ENCODE assay signal across 22 mouse cellular contexts in the genomic region with DNA sequence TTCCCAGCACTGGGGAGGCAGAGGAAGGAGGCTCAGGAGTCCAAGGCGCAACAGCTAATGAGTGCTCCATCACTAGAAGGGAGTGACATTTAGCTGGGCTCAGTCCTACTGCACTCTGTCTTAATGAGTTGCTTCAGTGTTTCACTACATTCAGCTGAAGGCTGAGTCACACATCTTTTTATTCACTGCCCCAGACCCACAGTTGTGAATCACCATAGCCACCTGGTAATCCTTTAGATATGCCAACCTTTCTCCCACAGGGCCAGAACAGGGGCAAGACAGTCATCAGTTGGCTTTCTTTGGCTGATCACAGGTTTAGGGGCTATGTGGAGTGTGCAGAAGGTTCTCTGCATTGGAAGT. TPM values are rescaled to one million over a fixed set of nuclear protein-coding genes. Genes with fewer than 3 reads are reported as not detected.
A peak's percentile ranks its signal among the peaks of the same experiment; 100 is the strongest.
DNase-seq lines count a peak whose midpoint lies in the region; ATAC-seq and TF ChIP-seq lines count a peak whose summit lies in the region.
"Had no signal": no experiment of that assay in that cellular context is flagged by ENCODE, and none has a peak within 500 bp of the region (broad histone marks: within the 10 kb centered on the region; RNA-seq: fewer than 3 reads in every experiment).

No protein-coding gene starts in this region.

- H3K27me3 ChIP-seq in forebrain, embryonic 10.5 days (ENCODE audit: poor library complexity, severe bottlenecking): no peaks in the 10 kb centered on the region
- no peaks in the 10 kb centered on the region for H3K27me3 ChIP-seq in forebrain, embryonic 16.5 days (replicated peaks; ENCODE audit: control insufficient read depth, insufficient read depth, low read length)
- no peaks in the 10 kb centered on the region for H3K27me3 ChIP-seq in midbrain, embryonic 10.5 days (ENCODE audit: low read depth, poor library complexity, severe bottlenecking)
- H3K27me3 ChIP-seq in midbrain, embryonic 15.5 days (replicated peaks): no peaks in the 10 kb centered on the region
- no peaks in the 10 kb centered on the region for H3K27me3 ChIP-seq in small intestine, adult 2 months (ENCODE audit: control insufficient read depth, insufficient read depth, low read length)
- H3K27me3 ChIP-seq: limb, embryonic 13.5 days; lung, embryonic 15.5 days; neural tube, embryonic 13.5 days had no signal

- no peaks in the 10 kb centered on the region for H3K9me3 ChIP-seq in forebrain, embryonic 10.5 days
- no peaks in the 10 kb centered on the region for H3K9me3 ChIP-seq in forebrain, embryonic 16.5 days (ENCODE audit: control insufficient read depth, low read length)
- no peaks in the 10 kb centered on the region for H3K9me3 ChIP-seq in midbrain, embryonic 10.5 days (replicated peaks)
- no peaks in the 10 kb centered on the region for H3K9me3 ChIP-seq in midbrain, embryonic 15.5 days
- H3K9me3 ChIP-seq: limb, embryonic 13.5 days; lung, embryonic 15.5 days; neural tube, embryonic 13.5 days had no signal

- TF ChIP-seq CTCF in small intestine, adult 2 months (IDR thresholded peaks at IDR 0.05; ENCODE audit: extremely low read depth, insufficient read length, insufficient replicate concordance, low read depth, low read length): no peak

- ATAC-seq in forebrain, embryonic 16.5 days: no peak
- ATAC-seq in midbrain, embryonic 15.5 days (replicated peaks): no peak

- H3K36me3 ChIP-seq in forebrain, embryonic 10.5 days (replicated peaks): no peaks in the 10 kb centered on the region
- H3K36me3 ChIP-seq in forebrain, embryonic 16.5 days (ENCODE audit: control insufficient read depth, insufficient read depth): no peaks in the 10 kb centered on the region
- no peaks in the 10 kb centered on the region for H3K36me3 ChIP-seq in midbrain, embryonic 10.5 days
- H3K36me3 ChIP-seq in midbrain, embryonic 15.5 days (replicated peaks): no peaks in the 10 kb centered on the region
- no peaks in the 10 kb centered on the region for H3K36me3 ChIP-seq in small intestine, adult 2 months (ENCODE audit: control insufficient read depth, insufficient read depth, low read length)
- H3K36me3 ChIP-seq: limb, embryonic 13.5 days; lung, embryonic 15.5 days; neural tube, embryonic 13.5 days had no signal

- no peak for DNase-seq in forebrain, embryonic 10.5 days (ENCODE audit: extremely low spot score, low spot score)
- DNase-seq in midbrain, embryonic 10.5 days (ENCODE audit: low spot score): no peak
- DNase-seq in NIH3T3 (ENCODE audit: low read depth): peak; percentile 66
- DNase-seq in urinary bladder, adult 18-20 months (ENCODE audit: low spot score in 2 of 2): no peak
- DNase-seq in left cerebral cortex, adult 18-20 months (ENCODE audit: low spot score in 2 of 2): no peak
- DNase-seq: B cell, adult 2 months; cerebellum, adult 9-11 months; gastrocnemius, postnatal 14 days; heart, adult 2 months; heart, postnatal 36 days; kidney, adult 11 months; lung, postnatal 4 days; thymus, adult 18-20 months; thymus, postnatal 4 days had no signal

- no peak overlapping the region for H3K4me3 ChIP-seq in forebrain, embryonic 10.5 days
- H3K4me3 ChIP-seq in forebrain, embryonic 16.5 days (replicated peaks; ENCODE audit: low read length): no peak overlapping the region
- no peak overlapping the region for H3K4me3 ChIP-seq in midbrain, embryonic 10.5 days
- no peak overlapping the region for H3K4me3 ChIP-seq in midbrain, embryonic 15.5 days
- no peak overlapping the region for H3K4me3 ChIP-seq in small intestine, adult 2 months (ENCODE audit: low read depth, low read length)
- H3K4me3 ChIP-seq: heart, adult 2 months; limb, embryonic 13.5 days; lung, embryonic 15.5 days; neural tube, embryonic 13.5 days had no signal

- H3K4me1 ChIP-seq in forebrain, embryonic 10.5 days: peaks cover 20% of the 10 kb centered on the region
- H3K4me1 ChIP-seq in forebrain, embryonic 16.5 days (replicated peaks; ENCODE audit: control insufficient read depth, insufficient read depth, low read length): peaks cover 2% of the 10 kb centered on the region; the same call in 1 of the 2 replicates
- peaks cover 25% of the 10 kb centered on the region for H3K4me1 ChIP-seq in midbrain, embryonic 10.5 days
- no peaks in the 10 kb centered on the region; the same call in 1 of the 2 replicates for H3K4me1 ChIP-seq in midbrain, embryonic 15.5 days
- no peaks in the 10 kb centered on the region for H3K4me1 ChIP-seq in small intestine, adult 2 months (ENCODE audit: control insufficient read depth, insufficient read depth, insufficient read length, low read length)
- H3K4me1 ChIP-seq: limb, embryonic 13.5 days; lung, embryonic 15.5 days; neural tube, embryonic 13.5 days had no signal

- H3K4me2 ChIP-seq in forebrain, embryonic 16.5 days (ENCODE audit: low read length): no peak overlapping the region
- no peak overlapping the region for H3K4me2 ChIP-seq in midbrain, embryonic 15.5 days
- H3K4me2 ChIP-seq: limb, embryonic 13.5 days; lung, embryonic 15.5 days; neural tube, embryonic 13.5 days had no signal

- no peak overlapping the region for H3K9ac ChIP-seq in forebrain, embryonic 16.5 days (replicated peaks; ENCODE audit: low read depth, low read length)
- H3K9ac ChIP-seq in midbrain, embryonic 15.5 days: no peak overlapping the region
- H3K9ac ChIP-seq: limb, embryonic 13.5 days; liver, embryonic 14.5 days; lung, embryonic 15.5 days; neural tube, embryonic 13.5 days had no signal

- 95% methylated on average over 1 of the region's 1 CpGs for WGBS in forebrain, embryonic 10.5 days
- 93% methylated on average over 1 of the region's 1 CpGs for WGBS in forebrain, embryonic 16.5 days
- WGBS in midbrain, embryonic 10.5 days: 82% methylated on average over 1 of the region's 1 CpGs
- WGBS in midbrain, embryonic 15.5 days: 100% methylated on average over 1 of the region's 1 CpGs
- 97% methylated on average over 1 of the region's 1 CpGs for WGBS in small intestine, adult 2 months

- TF ChIP-seq POLR2A in small intestine, adult 2 months (IDR thresholded peaks at IDR 0.05; ENCODE audit: low read depth, low read length): no peak

- H3K27ac ChIP-seq in forebrain, embryonic 10.5 days: peak overlapping the region; percentile 72
- H3K27ac ChIP-seq in forebrain, embryonic 16.5 days (ENCODE audit: low read length): no peak overlapping the region
- peak overlapping the region; percentile 76 for H3K27ac ChIP-seq in midbrain, embryonic 10.5 days (replicated peaks)
- no peak overlapping the region for H3K27ac ChIP-seq in midbrain, embryonic 15.5 days
- H3K27ac ChIP-seq in small intestine, adult 2 months (ENCODE audit: insufficient read depth, low read depth, low read length): peak overlapping the region; percentile 33; the same call in 1 of the 2 replicates
- H3K27ac ChIP-seq: heart, adult 2 months; hindbrain, postnatal 0 days; limb, embryonic 13.5 days; liver, embryonic 14.5 days; lung, embryonic 15.5 days; neural tube, embryonic 13.5 days had no signal

RNA-seq across cellular contexts. Expression of a gene that starts 4.7 kb away (rescaled TPM):
- 0.16 TPM in 1 of 2 replicates, not detected in the other for polyA plus RNA-seq in forebrain, embryonic 10.5 days (2016; fragmentation: Nextera tagmentation; extraction: Ambion mirVana)
- polyA plus RNA-seq in forebrain, embryonic 16.5 days (2015; fragmentation: Nextera tagmentation; extraction: Ambion mirVana): 0.16 and 0.19 TPM in 2 replicates
- polyA plus RNA-seq in midbrain, embryonic 10.5 days (2016; fragmentation: Nextera tagmentation; extraction: Ambion mirVana): 0.07 TPM in 1 of 2 replicates, not detected in the other
- polyA plus RNA-seq in midbrain, embryonic 15.5 days (2015; fragmentation: Nextera tagmentation; extraction: Ambion mirVana): 0.19 and 0.22 TPM in 2 replicates
- not detected in 2 replicates for polyA plus RNA-seq in small intestine, adult 2 months (2012; rRNA removed)
- under 1 TPM in 1 of 2 experiments, not detected in 1; 0.35 TPM for total RNA-seq in left cerebral cortex, adult 18-20 months (2021)
- total RNA-seq: gastrocnemius, postnatal 14 days; heart, adult 2 months; heart, postnatal 36 days; hindbrain, postnatal 0 days had no signal
- polyA plus RNA-seq: heart, adult 2 months; hindbrain, postnatal 0 days; liver, embryonic 14.5 days; lung, embryonic 15.5 days had no signal

RNA-seq across cellular contexts. Expression of a gene that starts 13.4 kb away (rescaled TPM):
- 45.2 and 46.5 TPM in 2 replicates for polyA plus RNA-seq in forebrain, embryonic 10.5 days (2016; fragmentation: Nextera tagmentation; extraction: Ambion mirVana)
- 38.8 and 39.8 TPM in 2 replicates for polyA plus RNA-seq in forebrain, embryonic 16.5 days (2015; fragmentation: Nextera tagmentation; extraction: Ambion mirVana)
- 40.3 and 43.7 TPM in 2 replicates for polyA plus RNA-seq in midbrain, embryonic 10.5 days (2016; fragmentation: Nextera tagmentation; extraction: Ambion mirVana)
- 37.5 and 38.7 TPM in 2 replicates for polyA plus RNA-seq in midbrain, embryonic 15.5 days (2015; fragmentation: Nextera tagmentation; extraction: Ambion mirVana)
- 12.1 and 17.7 TPM in 2 replicates for polyA plus RNA-seq in small intestine, adult 2 months (2012; rRNA removed)
- total RNA-seq in left cerebral cortex, adult 18-20 months (2021): 10 to 100 TPM; 33.5 to 33.8 TPM

RNA-seq across cellular contexts. Expression of a gene that starts 32.6 kb away (rescaled TPM):
- polyA plus RNA-seq in forebrain, embryonic 10.5 days (2016; fragmentation: Nextera tagmentation; extraction: Ambion mirVana): 27.2 and 29.6 TPM in 2 replicates
- 37.5 and 41.7 TPM in 2 replicates for polyA plus RNA-seq in forebrain, embryonic 16.5 days (2015; fragmentation: Nextera tagmentation; extraction: Ambion mirVana)
- polyA plus RNA-seq in midbrain, embryonic 10.5 days (2016; fragmentation: Nextera tagmentation; extraction: Ambion mirVana): 22.1 and 33.7 TPM in 2 replicates
- 30.3 and 34.1 TPM in 2 replicates for polyA plus RNA-seq in midbrain, embryonic 15.5 days (2015; fragmentation: Nextera tagmentation; extraction: Ambion mirVana)
- polyA plus RNA-seq in small intestine, adult 2 months (2012; rRNA removed): 2.2 and 4.6 TPM in 2 replicates
- total RNA-seq in left cerebral cortex, adult 18-20 months (2021): 100 to 1,000 TPM in 1 of 2 experiments, 10 to 100 TPM in 1; 88.3 to 104 TPM

Comparison
In these comparisons a context has a peak if more than half of its experiments do, and no peak if none do; other contexts are left out.
1. H3K27ac ChIP-seq: peak in forebrain, embryonic 10.5 days (single experiment), midbrain, embryonic 10.5 days (single experiment) and small intestine, adult 2 months (single experiment); none in forebrain, embryonic 16.5 days (single experiment) and midbrain, embryonic 15.5 days (single experiment).